Mouse (Mus musculus) hindbrain, embryonic 13.5 days (tissue): ENCODE measurements around the gene Dlk2. TPM values are rescaled to one million over a fixed set of nuclear protein-coding genes. Genes with fewer than 3 reads are reported as not detected.

Experiments used
- ATAC-seq: fragments of 200-750 bp; cut with Nextera tagmentation; 2 replicates; pipeline ENCODE4 v1.8.0; 2017; ENCODE audit warnings: moderate TSS enrichment; ENCODE audit not compliant: low FRiP score
- H3K27ac ChIP-seq: fragments of 300-500 bp; sonication (generic); 2 replicates; pipeline ENCODE4 v1.5.1; 2015; ENCODE audit warnings: inconsistent platforms, mild to moderate bottlenecking, moderate library complexity
- H3K27me3 ChIP-seq: fragments of 300-500 bp; sonication (generic); 2 replicates; pipeline ENCODE4 v1.6.1; 2015; ENCODE audit warnings: mild to moderate bottlenecking, inconsistent platforms
- H3K36me3 ChIP-seq: fragments of 300-500 bp; sonication (generic); 2 replicates; pipeline ENCODE4 v1.6.1; 2015; ENCODE audit warnings: mild to moderate bottlenecking, inconsistent platforms
- H3K4me1 ChIP-seq: fragments of 300-500 bp; sonication (generic); replicated peaks from 2 replicates; pipeline ENCODE4 v1.6.1; 2015; ENCODE audit warnings: inconsistent platforms
- H3K4me2 ChIP-seq: fragments of 300-500 bp; sonication (generic); 2 replicates; pipeline ENCODE4 v1.6.1; 2015; ENCODE audit warnings: inconsistent platforms, mild to moderate bottlenecking, moderate library complexity
- H3K4me3 ChIP-seq: fragments of 300-500 bp; sonication (generic); 2 replicates; pipeline ENCODE4 v1.5.1; 2015; ENCODE audit warnings: mild to moderate bottlenecking, inconsistent platforms
- H3K9ac ChIP-seq: fragments of 300-500 bp; sonication (generic); 2 replicates; pipeline ENCODE4 v1.6.1; 2015; ENCODE audit warnings: mild to moderate bottlenecking, inconsistent platforms
- H3K9me3 ChIP-seq: fragments of 300-500 bp; sonication (generic); 2 replicates; pipeline ENCODE4 v1.6.1; 2016; ENCODE audit warnings: inconsistent platforms
- WGBS: fragments of 180-500 bp; shearing (Covaris S2); methylation state at CpG from one replicate; pipeline ENCODE4 v1.1.7; 2015; 5-methylcytosine and 5-hydroxymethylcytosine counted together
- polyA plus RNA-seq: library from polyadenylated mRNA; unstranded; fragments of >200 nt; fragmentation: Nextera tagmentation; extraction: Ambion mirVana; gene quantifications from 2 replicates; pipeline ENCODE4 v1.2.1, GENCODE M21; 2015

The Dlk2 gene
- polyA plus RNA-seq, 1 experiment from 2014 or later: 9.5 TPM

GRCm38 (mm10) chr17:46298220-46298913 is 1.1 kb downstream of the Dlk2 start:
- Histone ChIP-seq H3K27me3 (peaks cover 65% of the 10 kb centered on the region), H3K4me1 (peaks cover 26% of the 10 kb centered on the region), H3K27ac (peak overlapping the region; percentile 84), H3K9ac (peak overlapping the region; percentile 87), H3K4me2 (peak overlapping the region; percentile 94), H3K36me3 (peaks cover 21% of the 10 kb centered on the region), H3K4me3 (peak overlapping the region; percentile 77), H3K9me3 (no peaks in the 10 kb centered on the region)
- peak; percentile 65 for ATAC-seq
- under 1% methylated on average over 48 of the region's 48 CpGs for WGBS

DNA sequence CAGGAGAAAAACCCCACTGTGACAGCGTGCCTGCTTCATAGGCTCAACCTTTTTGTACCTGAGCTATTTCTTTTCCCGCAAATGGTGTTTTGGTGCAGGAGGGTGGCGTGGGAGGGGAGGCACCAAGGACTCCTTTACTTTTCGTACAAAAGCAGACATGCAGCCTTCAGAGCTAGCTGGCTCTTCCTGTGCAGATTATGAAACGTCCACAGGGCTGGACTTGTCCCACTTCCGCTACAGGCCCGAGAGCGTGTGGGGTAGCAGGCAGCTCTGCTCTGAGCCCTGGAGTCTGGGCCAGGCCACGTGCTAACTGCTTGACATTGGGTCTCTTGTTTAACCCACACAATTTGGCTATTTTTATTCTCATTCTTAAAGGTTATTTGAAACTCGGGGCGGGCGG is 4.7 kb downstream of the Dlk2 start:
- no peak overlapping the region for H3K27ac ChIP-seq
- no peak overlapping the region for H3K9ac ChIP-seq
- 80% methylated on average over 12 of the region's 12 CpGs for WGBS
- H3K4me2 ChIP-seq: no peak overlapping the region
- H3K9me3 ChIP-seq: no peaks in the 10 kb centered on the region
- H3K27me3 ChIP-seq: peaks cover 36% of the 10 kb centered on the region
- peaks cover 22% of the 10 kb centered on the region for H3K4me1 ChIP-seq
- ATAC-seq: no peak
- no peak overlapping the region for H3K4me3 ChIP-seq
- peaks cover 52% of the 10 kb centered on the region for H3K36me3 ChIP-seq

DNA sequence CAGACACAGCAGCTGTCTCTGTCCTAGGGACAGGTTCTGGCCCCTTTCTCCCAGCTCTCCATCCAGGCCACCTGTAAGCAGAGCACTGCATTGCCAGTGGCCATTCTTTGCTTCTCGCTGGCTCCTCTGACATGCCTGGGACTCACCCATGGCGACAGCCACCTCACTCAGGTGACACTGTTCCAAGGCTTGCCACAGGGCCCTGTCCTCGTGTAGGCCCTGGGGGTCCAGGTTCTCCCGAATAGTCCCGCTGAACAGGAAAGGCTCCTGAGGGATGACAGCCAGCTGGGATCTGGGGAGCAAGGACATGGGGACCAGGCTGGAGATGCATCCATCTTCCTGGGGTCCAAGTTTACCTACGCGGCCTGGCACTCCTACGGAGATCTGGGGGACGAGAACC is 7.0 kb downstream of the Dlk2 start:
- H3K9me3 ChIP-seq: no peaks in the 10 kb centered on the region
- 91% methylated on average over 9 of the region's 9 CpGs for WGBS
- no peak for ATAC-seq

DNA sequence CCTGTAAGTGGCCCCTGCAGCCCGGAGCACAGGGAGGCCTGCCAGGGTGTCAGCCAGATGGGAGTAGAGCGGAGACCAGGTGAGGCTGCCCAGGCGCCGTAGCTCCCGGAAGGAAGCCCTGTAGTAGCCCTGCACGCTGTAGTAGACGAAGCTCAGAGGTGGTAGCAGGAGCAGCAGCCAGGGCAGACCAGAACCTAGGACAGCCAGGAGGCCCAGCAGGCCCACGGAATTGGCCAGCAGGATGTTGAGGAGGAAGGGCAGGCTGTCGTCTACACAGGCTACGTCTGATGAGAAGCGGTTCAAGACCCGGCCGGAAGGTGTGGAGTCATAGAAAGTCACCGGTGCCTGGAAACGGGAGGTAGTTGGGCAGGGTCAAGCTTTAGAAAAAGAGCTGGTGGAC is 9.7 kb downstream of the Dlk2 start:
- no peak overlapping the region for H3K4me3 ChIP-seq
- H3K4me2 ChIP-seq: no peak overlapping the region
- no peaks in the 10 kb centered on the region for H3K4me1 ChIP-seq
- H3K9me3 ChIP-seq: no peaks in the 10 kb centered on the region
- no peaks in the 10 kb centered on the region for H3K27me3 ChIP-seq
- 91% methylated on average over 15 of the region's 15 CpGs for WGBS
- H3K9ac ChIP-seq: no peak overlapping the region
- ATAC-seq: no peak
- peaks cover 66% of the 10 kb centered on the region for H3K36me3 ChIP-seq
- no peak overlapping the region for H3K27ac ChIP-seq

More for the DNA sequence above, 7.0 kb downstream of the Dlk2 start:
- Histone ChIP-seq H3K4me2 (no peak overlapping the region), H3K4me3 (no peak overlapping the region), H3K27ac (no peak overlapping the region), H3K27me3 (peaks cover 26% of the 10 kb centered on the region), H3K4me1 (peaks cover 4% of the 10 kb centered on the region; the same call in 1 of the 2 replicates), H3K9ac (no peak overlapping the region), H3K36me3 (peaks cover 63% of the 10 kb centered on the region)

DNA sequence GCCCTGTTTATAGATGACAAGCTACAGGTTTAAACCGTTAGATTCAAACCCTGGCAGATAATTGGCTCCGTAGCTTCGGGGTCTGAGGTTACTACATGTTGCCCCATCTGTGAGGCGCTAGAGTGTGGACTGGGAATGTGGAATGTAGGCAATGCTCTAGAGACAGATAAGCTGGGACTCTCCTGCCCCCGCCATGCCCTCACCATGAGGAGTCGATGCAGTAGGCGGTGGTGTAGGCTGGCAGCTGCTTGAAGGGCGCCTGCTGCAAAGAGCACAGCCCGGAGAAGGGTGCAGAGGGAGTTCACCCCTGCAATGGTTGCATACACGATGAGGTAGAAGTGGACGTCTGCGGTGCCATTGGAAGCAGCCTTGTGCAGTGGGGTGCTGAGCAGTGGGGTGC is 12.6 kb downstream of the Dlk2 start:
- H3K9ac ChIP-seq: no peak overlapping the region
- ATAC-seq: no peak
- H3K4me2 ChIP-seq: no peak overlapping the region
- H3K36me3 ChIP-seq: peaks cover 52% of the 10 kb centered on the region
- 85% methylated on average over 12 of the region's 12 CpGs for whole genome bisulfite sequencing
- no peak overlapping the region for H3K27ac ChIP-seq
- no peaks in the 10 kb centered on the region for H3K9me3 ChIP-seq
- no peaks in the 10 kb centered on the region for H3K27me3 ChIP-seq
- H3K4me1 ChIP-seq: no peaks in the 10 kb centered on the region
- H3K4me3 ChIP-seq: no peak overlapping the region

DNA sequence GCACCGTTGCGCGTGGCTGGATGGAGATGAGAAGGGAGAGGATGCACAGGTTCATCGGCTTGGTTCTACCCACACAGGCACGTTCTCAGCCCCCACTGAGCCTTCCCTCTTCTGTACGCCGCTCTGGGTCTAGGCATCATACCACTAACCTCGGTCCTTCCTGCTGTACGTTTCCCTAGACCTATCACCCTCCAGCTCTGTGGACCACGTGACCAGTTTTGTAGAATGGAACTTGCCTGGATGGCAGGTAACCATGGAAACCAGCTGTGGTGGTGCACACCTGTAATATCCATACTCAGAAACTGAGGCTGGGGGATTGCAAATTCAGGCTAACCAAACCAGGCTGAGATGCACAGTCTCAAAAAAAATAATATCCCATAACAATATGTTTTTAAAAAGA is 13.3 kb downstream of the Dlk2 start:
- Histone ChIP-seq H3K27me3 (no peaks in the 10 kb centered on the region), H3K4me1 (no peaks in the 10 kb centered on the region), H3K4me3 (no peak overlapping the region), H3K9ac (0 out of 2 replicates have a peak overlapping the region, but pooled peaks have one; percentile 1), H3K9me3 (no peaks in the 10 kb centered on the region), H3K27ac (no peak overlapping the region), H3K36me3 (peaks cover 45% of the 10 kb centered on the region), H3K4me2 (no peak overlapping the region)
- 93% methylated on average over 10 of the region's 10 CpGs for WGBS
- no peak for ATAC-seq

DNA sequence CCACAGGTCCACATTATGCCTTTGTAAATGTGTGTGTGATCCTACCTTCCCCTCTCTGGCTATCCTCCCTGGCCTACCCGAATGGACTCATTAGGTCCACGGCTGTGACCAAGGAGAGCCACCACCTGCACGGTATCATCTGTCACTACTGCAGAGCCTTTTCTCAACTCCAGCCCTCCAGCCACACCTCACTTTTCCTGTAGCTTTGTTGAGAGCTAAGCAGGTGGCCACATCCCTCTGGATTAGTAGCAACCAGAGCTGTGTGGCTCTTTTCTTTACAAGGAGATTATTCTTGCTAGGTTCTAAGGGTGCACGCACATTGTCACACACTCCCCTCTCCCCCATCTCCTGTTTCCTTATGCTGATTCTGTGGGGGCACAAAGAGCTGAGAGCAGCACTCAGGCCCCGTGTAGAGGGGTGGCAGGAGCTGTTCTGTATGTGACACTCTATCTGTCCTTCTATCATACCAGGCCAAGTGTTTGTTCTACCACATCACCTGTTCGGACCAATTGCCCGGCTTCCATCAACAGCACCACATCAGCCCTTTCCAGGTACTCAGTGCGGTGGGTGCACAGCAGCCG is 16.0 kb downstream of the Dlk2 start:
- Histone ChIP-seq H3K4me1 (no peaks in the 10 kb centered on the region), H3K36me3 (peaks cover 33% of the 10 kb centered on the region), H3K9ac (no peak overlapping the region), H3K4me3 (no peak overlapping the region), H3K9me3 (no peaks in the 10 kb centered on the region), H3K27me3 (no peaks in the 10 kb centered on the region), H3K27ac (no peak overlapping the region), H3K4me2 (no peak overlapping the region)
- 90% methylated on average over 9 of the region's 9 CpGs for WGBS
- no peak for ATAC-seq

- no peak overlapping the region for H3K9ac ChIP-seq
- 88% methylated on average over 10 of the region's 10 CpGs for WGBS
- H3K9me3 ChIP-seq: no peaks in the 10 kb centered on the region
- no peaks in the 10 kb centered on the region for H3K27me3 ChIP-seq
- H3K4me1 ChIP-seq: no peaks in the 10 kb centered on the region
- peaks cover 22% of the 10 kb centered on the region for H3K36me3 ChIP-seq
- no peak overlapping the region for H3K4me2 ChIP-seq
- H3K27ac ChIP-seq: no peak overlapping the region
- ATAC-seq: no peak
- no peak overlapping the region for H3K4me3 ChIP-seq
Observed at GRCm38 (mm10) chr17:46315813-46316212, 18.6 kb downstream of the Dlk2 start.

GRCm38 (mm10) chr17:46320492-46320891 is 23.3 kb downstream of the Dlk2 start:
- peaks cover 43% of the 10 kb centered on the region for H3K36me3 ChIP-seq

GRCm38 (mm10) chr17:46322046-46322823 is 25.0 kb downstream of the Dlk2 start:
- no peak for ATAC-seq
- 95% methylated on average over 14 of the region's 14 CpGs for WGBS

More at GRCm38 (mm10) chr17:46320492-46320891, 23.3 kb downstream of the Dlk2 start:
- H3K4me2 ChIP-seq: no peak overlapping the region
- WGBS: 73% methylated on average over 6 of the region's 6 CpGs
- H3K9me3 ChIP-seq: no peaks in the 10 kb centered on the region
- no peaks in the 10 kb centered on the region for H3K27me3 ChIP-seq
- H3K4me1 ChIP-seq: no peaks in the 10 kb centered on the region
- no peak overlapping the region for H3K4me3 ChIP-seq
- no peak for ATAC-seq
- H3K9ac ChIP-seq: no peak overlapping the region
- no peak overlapping the region for H3K27ac ChIP-seq

GRCm38 (mm10) chr17:46327413-46327905 is 30.2 kb downstream of the Dlk2 start:
- Histone ChIP-seq H3K27ac (peak overlapping the region; percentile 94), H3K36me3 (peaks cover 21% of the 10 kb centered on the region), H3K9me3 (no peaks in the 10 kb centered on the region), H3K9ac (peak overlapping the region; percentile 89), H3K4me2 (peak overlapping the region; percentile 80), H3K4me3 (peak overlapping the region; percentile 74), H3K27me3 (no peaks in the 10 kb centered on the region), H3K4me1 (peaks cover 16% of the 10 kb centered on the region)
- ATAC-seq: no peak; the same call in 1 of the 2 replicates
- 3% methylated on average over 27 of the region's 27 CpGs for WGBS

More at GRCm38 (mm10) chr17:46322046-46322823, 25.0 kb downstream of the Dlk2 start:
- H3K4me1 ChIP-seq: peaks cover 9% of the 10 kb centered on the region
- no peak overlapping the region for H3K9ac ChIP-seq
- no peaks in the 10 kb centered on the region for H3K27me3 ChIP-seq
- H3K27ac ChIP-seq: no peak overlapping the region
- no peak overlapping the region for H3K4me3 ChIP-seq
- no peak overlapping the region for H3K4me2 ChIP-seq
- no peaks in the 10 kb centered on the region for H3K9me3 ChIP-seq
- H3K36me3 ChIP-seq: peaks cover 43% of the 10 kb centered on the region

- H3K4me3 ChIP-seq: peak within 1 kb of the TSS; percentile 74
- H3K4me2 ChIP-seq: peak within 1 kb of the TSS; percentile 80
- H3K9ac ChIP-seq: peak within 1 kb of the TSS; percentile 89
- ATAC-seq: peak; percentile 99
- WGBS: under 1% methylated on average over 40 of the region's 40 CpGs
- peak within 1 kb of the TSS; percentile 94 for H3K27ac ChIP-seq
- peaks cover 15% of the 10 kb centered on the region for H3K36me3 ChIP-seq
- no peaks in the 10 kb centered on the region for H3K9me3 ChIP-seq
- H3K27me3 ChIP-seq: no peaks in the 10 kb centered on the region
- H3K4me1 ChIP-seq: peaks cover 16% of the 10 kb centered on the region
Observed at GRCm38 (mm10) chr17:46327906-46328534, 30.8 kb downstream of the Dlk2 start, which contains the start of gene Abcc10. Gene Abcc10, minus strand, starts transcription at chr17:46328352.
